Mouse (Mus musculus): ENCODE results near the gene Defb3. TPM values are rescaled to one million over a fixed set of nuclear protein-coding genes. Genes with fewer than 3 reads are reported as not detected.

Gene Defb3
- polyA plus RNA-seq (2014; fragmentation: Illumina TruSeq; extraction: RNeasy Lipid Tissue Mini Kit (QIAGEN cat#74804); ENCODE audit: low read depth, low replicate concordance), result not detected

GRCm38 (mm10) chr8:19293060-19293459 lies at the start of gene Defb3:
Defb3 (plus strand) TSS chr8:19293360.

DNA sequence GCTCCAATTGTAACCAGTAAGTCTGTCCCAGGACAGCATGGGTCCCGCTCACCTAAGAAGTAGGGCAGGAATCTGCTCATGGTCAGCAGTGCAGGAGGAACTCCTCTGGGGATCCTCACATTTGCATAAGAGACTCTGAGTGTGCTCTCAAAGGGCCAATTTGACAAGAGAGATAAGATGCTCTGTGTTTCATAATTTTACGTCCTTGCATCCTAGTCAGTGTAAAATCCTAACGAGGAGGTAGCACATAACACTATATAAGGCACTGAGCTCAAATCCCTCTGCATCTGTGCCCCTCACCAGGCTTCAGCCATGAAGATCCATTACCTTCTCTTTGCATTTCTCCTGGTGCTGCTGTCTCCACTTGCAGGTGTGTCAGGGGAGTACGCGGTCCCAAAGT lies 45.9 kb upstream of the Defb3 start, which contains the start of gene Defb5:
Gene Defb5 (plus strand): TSS at position 301 of the 400 bp plus-strand sequence.

Other genes with a start within 250 kb of the Defb3 start
- not detected for gene Defb39, start 228.6 kb upstream of the Defb3 start, polyA plus RNA-seq (2014; fragmentation: Illumina TruSeq; extraction: RNeasy Lipid Tissue Mini Kit (QIAGEN cat#74804); ENCODE audit: low read depth, low replicate concordance)
- gene Defb12, start 178.5 kb upstream of the Defb3 start, polyA plus RNA-seq (2014; fragmentation: Illumina TruSeq; extraction: RNeasy Lipid Tissue Mini Kit (QIAGEN cat#74804); ENCODE audit: low read depth, low replicate concordance), result not detected
- gene Defb34, start 169.6 kb upstream of the Defb3 start, polyA plus RNA-seq (2014; fragmentation: Illumina TruSeq; extraction: RNeasy Lipid Tissue Mini Kit (QIAGEN cat#74804); ENCODE audit: low read depth, low replicate concordance), result not detected
- gene Gm45826, start 152.6 kb upstream of the Defb3 start, polyA plus RNA-seq (2014; fragmentation: Illumina TruSeq; extraction: RNeasy Lipid Tissue Mini Kit (QIAGEN cat#74804); ENCODE audit: low read depth, low replicate concordance), result not detected
- not detected for gene Defb14, start 99.0 kb upstream of the Defb3 start, polyA plus RNA-seq (2014; fragmentation: Illumina TruSeq; extraction: RNeasy Lipid Tissue Mini Kit (QIAGEN cat#74804); ENCODE audit: low read depth, low replicate concordance)
- not detected for gene Defb4, start 94.7 kb upstream of the Defb3 start, polyA plus RNA-seq (2014; fragmentation: Illumina TruSeq; extraction: RNeasy Lipid Tissue Mini Kit (QIAGEN cat#74804); ENCODE audit: low read depth, low replicate concordance)
- not detected for gene Defb6, start 67.9 kb upstream of the Defb3 start, polyA plus RNA-seq (2014; fragmentation: Illumina TruSeq; extraction: RNeasy Lipid Tissue Mini Kit (QIAGEN cat#74804); ENCODE audit: low read depth, low replicate concordance)
- gene Defb46, start 53.4 kb upstream of the Defb3 start, polyA plus RNA-seq (2014; fragmentation: Illumina TruSeq; extraction: RNeasy Lipid Tissue Mini Kit (QIAGEN cat#74804); ENCODE audit: low read depth, low replicate concordance), result not detected
- not detected for gene Defb5, start 45.8 kb upstream of the Defb3 start, polyA plus RNA-seq (2014; fragmentation: Illumina TruSeq; extraction: RNeasy Lipid Tissue Mini Kit (QIAGEN cat#74804); ENCODE audit: low read depth, low replicate concordance)
- not detected for gene Defb8, start 154.2 kb downstream of the Defb3 start, polyA plus RNA-seq (2014; fragmentation: Illumina TruSeq; extraction: RNeasy Lipid Tissue Mini Kit (QIAGEN cat#74804); ENCODE audit: low read depth, low replicate concordance)
- not detected for gene Defb7, start 201.7 kb downstream of the Defb3 start, polyA plus RNA-seq (2014; fragmentation: Illumina TruSeq; extraction: RNeasy Lipid Tissue Mini Kit (QIAGEN cat#74804); ENCODE audit: low read depth, low replicate concordance)